Mouse (Mus musculus): ENCODE data around the gene Uprt. TPM values are rescaled to one million over a fixed set of nuclear protein-coding genes. Genes with fewer than 3 reads are reported as not detected.

Gene Uprt
- polyA plus RNA-seq (2012; fragmentation: generic; extraction: Trizol), result 1 to 10 TPM in 1 of 2 experiments, under 1 TPM in 1; 0.08 to 1.5 TPM

DNA sequence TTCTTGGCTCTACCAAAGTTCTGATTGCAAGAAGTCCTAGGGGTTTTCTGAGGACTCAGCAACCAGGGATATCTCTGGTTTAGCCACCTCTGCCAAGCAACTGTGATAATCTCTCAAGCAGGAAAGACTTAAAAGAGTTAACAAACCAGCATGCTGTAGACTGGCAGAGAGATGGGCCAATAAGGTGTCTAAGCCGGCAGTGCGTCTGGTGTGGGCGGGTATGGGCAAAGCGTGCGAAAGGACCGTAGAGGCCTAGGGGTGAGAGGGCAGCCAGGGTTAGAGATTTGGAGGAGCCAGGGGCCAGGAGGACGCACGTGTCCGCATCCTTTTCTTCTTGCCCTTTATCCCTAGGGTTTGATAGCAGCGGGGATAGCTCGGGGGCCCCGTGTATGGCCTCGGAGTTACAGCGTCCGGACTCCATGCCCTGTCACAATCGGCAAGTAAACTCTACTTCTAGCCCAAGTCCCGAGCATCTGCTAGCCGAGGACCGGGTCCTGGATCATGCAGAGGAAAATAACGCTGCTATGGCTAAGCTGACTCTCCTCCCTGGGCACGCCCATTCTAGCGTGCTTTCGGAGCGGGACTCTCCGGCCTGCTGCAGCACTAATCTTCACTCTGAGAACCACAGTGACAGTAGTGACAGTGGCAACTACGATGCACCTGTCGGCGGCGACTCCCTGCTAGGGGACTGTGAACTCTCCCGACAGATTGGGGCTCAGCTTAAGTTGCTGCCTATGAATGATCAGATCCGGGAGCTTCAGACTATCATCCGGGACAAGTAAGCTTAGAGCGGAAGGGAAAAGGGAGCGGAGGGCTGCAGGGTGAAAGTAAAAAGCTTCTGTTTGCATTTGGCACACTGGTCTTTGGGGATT, at the start of gene Uprt:
Uprt (plus strand) TSS at position 247 of the 872 bp plus-strand sequence.

Other genes starting within 250 kb of the Uprt start
- 1 to 10 TPM in 1 of 2 experiments, under 1 TPM in 1; 0.30 to 1.3 TPM for gene Abcb7, start 69.0 kb upstream of the Uprt start, polyA plus RNA-seq (2012; fragmentation: generic; extraction: Trizol)
- gene Zdhhc15, start 188.2 kb downstream of the Uprt start, polyA plus RNA-seq (2012; fragmentation: generic; extraction: Trizol), result not detected

Measured in C3H10T1/2 (cell line).